Mouse (Mus musculus): ENCODE results near the gene Cacul1. TPM values are rescaled to one million over a fixed set of nuclear protein-coding genes. Genes with fewer than 3 reads are reported as not detected.

The Cacul1 gene
- polyA plus RNA-seq, 1 experiment = 5.3 TPM

DNA sequence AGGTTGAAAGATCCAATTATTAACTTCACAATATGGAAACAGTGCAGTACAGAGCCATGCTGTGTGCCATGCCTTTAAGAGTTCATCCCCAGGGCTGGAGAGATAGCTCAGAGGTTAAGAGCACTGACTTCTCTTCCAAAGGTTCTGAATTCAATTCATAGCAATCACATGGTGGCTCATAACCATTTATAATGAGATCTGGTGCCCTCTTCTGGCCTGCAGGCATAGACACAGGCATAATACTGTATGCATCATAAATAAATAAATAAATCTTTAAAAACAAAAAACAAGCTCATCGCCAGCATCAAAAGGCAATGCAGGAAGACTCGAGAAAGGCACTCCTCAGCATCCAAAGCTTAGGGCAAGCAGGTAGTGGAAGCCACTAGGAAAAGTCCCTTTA, 37.5 kb downstream of the Cacul1 start:
- WGBS = 84% methylated on average over 2 of the region's 2 CpGs
- DNase-seq (ENCODE audit: low read depth, low spot score) = no peak

DNA sequence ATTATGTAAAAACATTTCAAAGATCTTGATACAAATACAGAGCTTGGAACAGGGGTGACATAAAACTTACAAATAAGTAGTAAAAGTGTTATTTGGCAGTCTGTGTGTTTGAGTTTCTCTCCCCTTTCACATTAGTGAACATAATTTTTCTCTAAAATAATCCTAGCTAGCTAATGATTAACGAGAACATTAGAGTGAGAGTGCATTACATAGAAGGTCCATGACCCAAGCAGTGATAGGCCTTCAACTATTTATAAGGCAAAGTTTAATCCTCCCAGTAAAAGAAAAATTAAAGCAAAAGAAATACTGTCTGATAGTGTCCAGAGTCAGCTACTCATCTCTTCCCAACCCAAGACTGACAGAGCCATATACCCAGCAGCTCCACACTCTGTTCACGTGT, 48.9 kb downstream of the Cacul1 start:
- no peak for DNase-seq (ENCODE audit: low read depth, low spot score)
- WGBS = 81% methylated on average over 2 of the region's 2 CpGs

DNA sequence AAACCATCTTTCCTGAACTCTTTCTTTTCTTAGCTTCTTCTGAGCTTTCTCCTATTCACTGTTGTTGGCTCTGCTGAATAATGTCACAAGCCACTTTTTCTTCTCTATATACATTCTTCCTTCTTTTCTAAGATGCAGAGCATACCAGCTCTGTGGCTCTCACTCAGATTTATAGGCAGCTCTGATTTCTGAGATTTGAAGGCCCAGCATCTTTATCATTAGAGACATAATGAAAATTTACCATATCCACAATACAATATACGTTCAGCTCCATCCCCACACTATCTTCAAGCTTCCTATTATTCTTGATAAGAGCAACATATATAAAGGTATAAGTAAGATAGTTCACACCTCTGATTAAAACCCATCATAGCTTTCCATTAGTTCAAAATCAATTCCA, 50.7 kb downstream of the Cacul1 start:
- DNase-seq (ENCODE audit: low read depth, low spot score) = no peak
- WGBS = 89% methylated on average over 1 of the region's 1 CpGs

DNA sequence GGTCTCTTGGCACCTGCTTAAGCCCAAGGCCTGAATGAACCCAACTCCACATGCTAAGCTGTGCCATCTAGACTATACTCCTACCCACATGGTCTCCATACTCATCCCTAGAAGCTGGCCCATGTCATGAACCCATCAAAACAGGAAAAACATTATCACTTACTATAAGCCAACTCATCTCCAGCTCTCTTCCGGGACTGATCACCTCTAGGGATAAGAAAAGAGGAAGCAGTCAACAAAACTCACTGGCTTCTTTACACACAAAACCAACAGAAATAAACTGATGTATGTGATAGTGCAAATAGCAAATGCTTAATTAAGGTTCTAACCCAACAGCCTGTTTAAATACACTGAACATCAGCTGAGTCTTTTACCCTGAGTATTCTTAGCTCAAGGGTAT, 51.5 kb downstream of the Cacul1 start:
- 85% methylated on average over 1 of the region's 1 CpGs for WGBS

DNA sequence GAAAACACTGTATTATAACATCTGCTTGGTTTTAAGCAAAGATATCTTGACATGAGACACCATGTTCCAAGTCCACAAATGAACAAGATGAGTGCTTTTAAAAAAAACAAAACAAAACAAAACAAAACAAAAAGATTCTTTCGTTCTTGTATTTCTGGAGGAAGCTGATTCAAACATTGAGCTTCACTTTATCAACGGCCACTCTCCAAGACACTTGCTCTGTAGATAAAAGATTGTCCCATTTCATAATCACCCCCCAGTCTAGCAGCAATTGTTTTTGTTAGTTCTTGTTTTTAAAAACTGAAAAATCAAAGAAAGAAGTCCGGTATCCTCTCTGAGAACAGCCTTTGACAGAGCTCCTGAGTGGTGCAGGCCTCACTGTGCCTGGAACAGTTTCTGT, 52.2 kb downstream of the Cacul1 start:
- 81% methylated on average over 3 of the region's 3 CpGs for WGBS
- no peak for DNase-seq (ENCODE audit: low read depth, low spot score)

More for the DNA sequence above, 51.5 kb downstream of the Cacul1 start:
- DNase-seq (ENCODE audit: low read depth, low spot score) = no peak

DNA sequence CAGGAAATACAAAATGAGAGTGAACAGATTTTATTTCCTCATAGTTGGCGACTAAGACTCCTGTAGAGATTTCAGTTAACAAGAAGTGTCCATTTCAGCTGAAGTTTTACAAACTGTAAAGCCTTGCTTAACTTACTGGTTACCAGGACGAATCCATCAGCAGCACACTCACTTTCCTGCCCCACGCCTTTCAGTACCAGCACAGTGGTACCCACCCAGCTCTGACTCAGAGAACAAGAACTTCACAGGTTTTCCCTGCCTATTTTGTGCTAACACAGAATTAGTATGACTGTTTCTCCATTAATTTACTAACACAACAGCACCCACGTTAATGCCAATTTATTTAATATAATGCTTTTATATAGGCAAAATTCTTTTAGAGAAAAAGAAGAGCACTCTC, 53.9 kb downstream of the Cacul1 start:
- DNase-seq (ENCODE audit: low read depth, low spot score) = no peak
- WGBS = 83% methylated on average over 4 of the region's 4 CpGs

DNA sequence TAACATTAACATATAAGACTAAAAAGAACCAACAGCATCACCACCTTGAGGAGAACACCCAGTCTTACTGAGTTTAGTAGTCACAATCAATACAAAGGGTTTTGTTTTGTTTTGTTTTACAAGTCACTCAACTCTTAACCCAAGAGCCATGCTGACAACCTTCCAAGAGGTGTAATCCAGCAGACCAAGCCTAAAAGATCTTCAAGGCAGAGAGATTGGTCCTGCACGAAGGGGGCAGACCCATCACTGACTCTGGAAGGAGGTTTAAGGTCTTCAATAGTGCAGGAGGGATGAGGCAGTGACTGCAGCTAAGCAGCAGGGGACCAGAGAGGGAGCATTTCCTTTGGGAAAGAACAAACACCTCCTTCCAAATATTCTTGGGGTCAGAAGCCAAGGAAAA, 55.7 kb downstream of the Cacul1 start:
- DNase-seq (ENCODE audit: low read depth, low spot score) = no peak
- 74% methylated on average over 1 of the region's 1 CpGs for WGBS

DNA sequence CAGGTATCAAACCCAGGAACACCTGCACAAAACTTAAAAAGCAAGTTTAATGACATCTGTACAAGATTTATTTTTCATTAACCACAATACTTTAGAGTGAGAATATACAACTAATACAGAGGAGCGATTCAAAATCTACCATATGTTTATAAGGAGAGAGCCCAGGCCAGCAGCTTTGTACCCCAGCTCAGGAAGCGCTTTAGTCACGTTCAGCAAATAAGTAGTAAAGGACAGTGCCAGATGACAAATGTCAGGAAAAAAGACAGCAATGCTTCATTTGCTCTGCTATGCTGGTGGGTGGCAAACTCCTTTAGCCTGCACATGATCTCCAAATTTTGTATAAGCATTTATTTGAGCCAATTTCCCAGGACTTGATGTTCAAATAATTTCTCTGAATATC, 56.1 kb downstream of the Cacul1 start:
- 83% methylated on average over 3 of the region's 3 CpGs for WGBS
- no peak for DNase-seq (ENCODE audit: low read depth, low spot score)

DNA sequence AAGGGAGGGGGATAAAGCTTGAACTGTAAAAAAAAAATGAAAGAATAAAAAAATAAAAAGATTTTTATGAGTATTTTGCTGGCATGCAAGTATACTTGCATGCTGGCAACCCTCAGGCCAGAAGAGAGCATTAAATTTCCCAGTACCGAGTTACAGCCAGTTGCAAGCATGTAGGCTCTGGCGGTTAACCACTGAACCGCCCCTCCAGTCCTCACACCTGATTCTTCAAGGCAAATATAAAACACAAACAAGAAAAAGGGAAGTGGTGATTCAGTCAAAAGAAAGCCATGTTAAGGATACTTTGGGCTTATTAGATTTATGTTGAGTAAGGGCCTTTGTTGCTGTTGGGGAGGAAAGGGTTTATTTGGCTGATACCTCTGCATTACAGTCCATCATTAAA, 60.7 kb downstream of the Cacul1 start:
- WGBS = 78% methylated on average over 3 of the region's 3 CpGs
- DNase-seq (ENCODE audit: low read depth, low spot score) = no peak

DNA sequence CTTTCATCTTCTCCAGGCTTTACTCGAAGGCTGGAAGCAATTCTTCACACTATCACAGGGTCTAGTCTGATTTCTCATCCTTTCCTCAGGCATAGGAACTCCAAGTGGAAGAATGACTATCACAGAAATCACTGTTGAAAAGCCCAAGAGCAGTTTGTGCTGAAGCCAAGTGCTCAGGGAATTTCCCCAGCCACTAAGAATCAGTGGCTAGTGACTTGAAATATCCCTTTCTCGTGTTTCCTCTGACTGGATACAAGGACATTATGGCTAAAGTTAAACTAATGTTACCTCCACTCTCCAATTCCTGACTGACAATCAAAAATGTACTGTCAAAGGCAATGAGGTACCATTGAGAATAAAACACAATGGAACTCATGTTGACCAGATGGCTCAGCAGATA, 65.8 kb downstream of the Cacul1 start:
- WGBS = 43% methylated on average over 2 of the region's 2 CpGs
- DNase-seq (ENCODE audit: low read depth, low spot score) = no peak

DNA sequence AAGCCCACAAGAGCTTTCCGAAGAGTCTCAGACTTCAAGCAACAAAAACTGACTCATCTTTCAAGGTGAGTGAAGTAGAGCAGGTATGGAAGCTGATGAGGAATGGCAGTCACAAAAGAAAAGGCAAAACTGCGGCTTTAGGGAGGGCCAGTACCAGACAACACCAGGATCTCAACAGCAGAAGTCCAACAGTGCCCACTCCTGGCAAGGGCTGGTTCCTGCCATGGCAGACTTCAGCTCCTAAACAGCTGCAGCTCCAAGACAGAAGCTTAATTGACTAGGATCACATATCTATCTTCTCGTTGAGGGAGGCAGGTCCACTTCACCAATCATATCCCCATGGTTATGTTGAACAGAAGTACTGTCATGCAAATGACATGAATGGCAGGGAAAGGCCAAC, 67.4 kb downstream of the Cacul1 start:
- DNase-seq (ENCODE audit: low read depth, low spot score) = no peak
- 48% methylated on average over 3 of the region's 3 CpGs for WGBS

DNA sequence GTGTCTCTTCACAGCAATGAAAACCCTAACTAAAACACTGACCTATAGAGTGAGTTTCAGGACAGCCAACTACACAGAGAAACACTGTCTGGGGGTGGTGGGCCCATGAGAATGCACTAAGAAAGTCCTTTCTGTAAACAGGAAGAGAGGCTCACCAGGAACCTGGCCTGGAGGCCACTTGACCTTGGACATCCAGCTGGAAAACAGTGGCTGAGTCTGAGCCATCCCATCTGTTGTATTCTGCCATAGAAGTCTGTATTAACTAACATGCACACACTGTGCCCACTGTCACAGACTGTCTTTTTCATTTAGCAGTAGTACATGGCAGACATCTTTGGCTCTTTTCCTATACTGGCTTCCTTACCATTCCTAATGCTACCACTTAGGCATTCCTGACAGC, 80.6 kb downstream of the Cacul1 start:
- no peak for DNase-seq (ENCODE audit: low read depth, low spot score)

DNA sequence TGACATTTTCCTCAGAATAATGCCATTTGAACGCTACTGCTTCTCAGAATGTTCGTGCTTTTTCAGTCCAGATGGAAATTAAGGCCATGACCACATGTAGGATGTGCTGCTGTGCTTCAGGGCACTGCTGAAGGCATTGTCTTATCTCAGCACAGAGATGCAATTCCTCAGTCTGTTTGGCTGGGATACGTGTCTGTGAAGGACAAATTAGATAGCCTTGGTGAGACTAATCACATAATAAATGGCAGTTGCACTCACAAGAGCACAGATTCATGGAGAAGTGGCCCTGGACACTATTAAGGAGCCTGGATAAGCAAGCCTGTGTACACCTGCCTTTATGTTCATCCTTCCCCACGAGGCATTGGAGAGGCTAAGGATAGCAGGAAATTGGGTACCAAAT, 83.7 kb downstream of the Cacul1 start:
- WGBS = 66% methylated on average over 4 of the region's 4 CpGs

DNA sequence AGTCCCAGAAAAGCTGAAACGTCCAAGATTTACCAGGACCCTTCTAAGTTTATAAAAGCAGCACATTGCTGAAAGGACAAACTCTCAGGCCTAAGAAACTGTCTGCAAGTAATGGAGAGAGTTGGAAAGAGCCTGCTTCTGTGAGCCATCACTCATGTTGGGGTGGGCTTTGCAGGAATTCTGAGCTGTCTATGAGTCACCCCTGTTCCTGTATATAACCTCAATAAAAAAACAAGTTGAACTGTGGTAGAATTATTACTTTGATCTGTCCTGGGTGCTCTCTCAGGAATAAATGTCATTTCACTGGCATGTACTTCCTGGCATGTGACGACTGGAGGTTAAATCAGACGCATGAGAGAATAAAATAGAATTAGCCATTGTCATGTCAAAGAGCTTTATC, 85.1 kb downstream of the Cacul1 start:
- WGBS = 43% methylated on average over 3 of the region's 3 CpGs
- DNase-seq (ENCODE audit: low read depth, low spot score) = no peak

More for the DNA sequence above, 83.7 kb downstream of the Cacul1 start:
- DNase-seq (ENCODE audit: low read depth, low spot score) = no peak

DNA sequence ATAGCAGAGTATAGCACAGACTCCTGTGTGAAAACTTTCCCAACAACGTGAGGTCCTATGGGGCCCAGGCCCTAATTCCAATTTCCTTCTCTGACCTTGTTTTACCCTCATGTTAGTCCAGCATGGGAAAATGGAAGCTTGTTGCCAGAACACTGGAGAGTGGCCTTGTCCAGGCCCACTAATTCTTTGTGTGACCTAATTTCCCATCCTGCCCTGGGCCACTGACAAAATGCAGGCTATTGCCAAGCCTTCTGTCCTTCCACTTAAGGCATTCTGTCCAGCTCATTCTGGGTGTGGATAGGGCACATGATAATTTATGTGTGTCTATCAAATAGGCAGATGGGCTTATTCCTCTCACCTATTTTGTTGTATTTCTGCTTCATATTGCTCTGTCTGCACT, 91.3 kb downstream of the Cacul1 start:
- DNase-seq (ENCODE audit: low read depth, low spot score) = no peak
- WGBS = 70% methylated on average over 1 of the region's 1 CpGs

DNA sequence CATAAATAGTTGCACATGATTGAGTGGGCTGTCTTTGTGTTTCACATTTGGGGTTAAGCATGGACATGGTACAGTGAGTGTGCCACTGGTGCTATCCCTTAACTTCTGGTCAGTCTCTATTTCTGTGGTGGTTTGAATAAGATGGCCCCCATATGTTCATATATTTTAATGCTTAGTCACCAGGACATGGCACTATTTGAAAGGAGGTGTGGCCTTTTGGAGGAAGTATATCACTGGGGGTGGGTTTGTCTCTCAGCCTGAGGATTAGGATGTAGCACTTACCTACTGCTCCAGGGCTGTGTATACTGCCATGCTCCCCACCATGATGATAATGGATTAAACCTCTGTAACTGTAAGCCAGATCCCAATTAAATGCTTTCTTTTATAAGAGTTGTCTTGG, 95.6 kb downstream of the Cacul1 start:
- no peak for DNase-seq (ENCODE audit: low read depth, low spot score)

DNA sequence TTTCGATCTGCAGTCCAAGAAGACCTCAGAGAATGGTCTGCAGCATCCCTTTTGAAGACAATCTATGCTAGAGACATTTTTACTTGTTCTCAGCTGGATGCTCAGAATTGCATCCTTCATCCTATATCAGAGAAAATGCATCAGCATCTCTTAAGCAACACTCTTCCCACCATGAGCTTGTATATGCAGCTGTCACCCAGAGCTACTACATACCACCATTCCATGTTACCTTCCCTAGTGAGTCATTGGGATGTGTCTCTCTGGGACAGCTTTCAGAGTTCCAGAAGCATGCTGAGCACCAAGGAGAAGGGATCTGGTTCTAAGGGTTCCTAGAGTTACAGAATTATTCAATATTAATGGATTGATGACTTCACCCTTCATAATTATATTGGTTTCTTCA, 102.0 kb downstream of the Cacul1 start:
- 18% methylated on average over 1 of the region's 1 CpGs for WGBS
- DNase-seq (ENCODE audit: low read depth, low spot score) = no peak

DNA sequence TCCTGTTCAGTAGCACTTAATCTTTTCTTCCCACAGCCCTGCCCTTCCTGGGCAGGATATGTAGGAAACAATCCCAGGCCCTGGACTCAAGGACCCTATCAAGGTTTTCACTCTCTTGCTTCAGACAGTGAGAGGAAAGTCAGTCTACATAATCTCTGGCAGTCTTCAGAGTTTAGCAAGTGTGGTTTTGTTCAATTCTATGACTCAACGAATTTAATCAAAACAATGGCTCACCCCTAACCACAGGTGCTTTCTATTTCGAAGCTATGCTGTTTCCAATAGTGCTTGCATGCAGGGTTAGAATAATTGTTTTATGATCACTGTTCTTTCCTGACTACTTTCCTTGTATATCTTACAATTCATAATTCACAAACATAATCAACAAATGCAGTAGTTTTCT, 103.0 kb downstream of the Cacul1 start:
- 35% methylated on average over 2 of the region's 2 CpGs for WGBS
- no peak for DNase-seq (ENCODE audit: low read depth, low spot score)

Other genes starting within 250 kb of the Cacul1 start
- not detected in 2 replicates for gene Prlhr, start 112.7 kb downstream of the Cacul1 start, polyA plus RNA-seq (2012; rRNA removed)
- gene Nanos1, start 175.0 kb upstream of the Cacul1 start, polyA plus RNA-seq (2012; rRNA removed) = 0.35 and 0.40 TPM in 2 replicates
- 17.2 and 28.0 TPM in 2 replicates for gene Eif3a, start 209.6 kb upstream of the Cacul1 start, polyA plus RNA-seq (2012; rRNA removed)
- 7.0 and 8.5 TPM in 2 replicates for gene Fam45a, start 230.6 kb upstream of the Cacul1 start, polyA plus RNA-seq (2012; rRNA removed)